8 mouse cellular contexts compared by ENCODE assay signal in the genomic region with DNA sequence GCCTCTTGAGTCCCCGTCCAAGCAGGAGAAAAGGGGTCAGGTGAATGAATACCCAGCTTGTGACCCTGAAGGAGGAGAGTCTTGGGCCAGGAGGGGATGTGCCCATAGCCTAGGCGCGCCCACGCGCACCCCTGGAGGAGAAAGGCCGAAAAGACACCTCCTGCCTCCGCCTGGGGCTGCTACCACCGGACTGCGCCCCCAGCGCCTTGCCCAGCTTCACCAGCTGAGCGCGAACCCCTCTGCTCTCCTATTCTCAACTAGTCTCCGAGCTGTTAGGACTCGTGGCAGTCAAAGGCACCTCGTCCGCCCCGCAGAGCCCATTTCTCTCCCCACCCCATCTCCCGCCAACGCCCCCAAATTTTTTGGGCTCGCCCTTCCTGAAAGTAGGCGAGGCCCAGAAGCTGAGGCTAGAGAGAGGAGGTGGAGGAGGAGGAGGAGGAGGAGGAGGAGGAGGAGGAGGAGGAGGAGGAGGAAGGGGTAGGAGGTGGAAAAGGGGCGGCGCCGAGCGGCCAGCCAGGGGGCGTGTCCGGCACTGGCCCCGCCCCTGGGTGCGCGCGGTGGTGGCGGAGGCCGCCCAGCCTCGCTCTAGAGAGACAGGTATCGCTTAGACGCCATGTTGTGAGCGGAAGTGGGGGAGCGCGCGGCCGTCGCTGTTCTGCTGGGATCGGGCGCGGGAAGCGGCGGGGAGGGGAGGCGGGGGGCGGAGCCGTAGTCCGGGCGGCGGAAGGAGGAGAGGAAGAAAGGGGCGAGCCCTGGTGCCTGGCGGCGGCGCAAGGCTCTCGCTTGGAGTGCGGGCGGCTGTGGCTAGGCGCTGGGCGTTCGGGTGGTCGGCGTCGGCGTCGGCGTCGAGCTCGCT. TPM values are rescaled to one million over a fixed set of nuclear protein-coding genes. Genes with fewer than 3 reads are reported as not detected.
DNase-seq lines count a peak whose midpoint lies in the region; ATAC-seq and TF ChIP-seq lines count a peak whose summit lies in the region.

No protein-coding gene starts in this region.

- peak; percentile 68 for TF ChIP-seq POLR2A in thymus, adult 2 months (IDR thresholded peaks at IDR 0.05; ENCODE audit: control insufficient read depth, extremely low read depth, insufficient read depth, low read length, poor library complexity)

- 8% methylated on average over 38 of the region's 71 CpGs for WGBS in forebrain, embryonic 16.5 days
- 8% methylated on average over 27 of the region's 71 CpGs for WGBS in lung, embryonic 16.5 days
- under 1% methylated on average over 48 of the region's 71 CpGs for WGBS in thymus, adult 2 months

- ATAC-seq in G1E (ENCODE audit: extremely low read depth, insufficient number of reproducible peaks, low FRiP score, poor library complexity, severe bottlenecking) = peak; percentile 68
- ATAC-seq in forebrain, embryonic 16.5 days = peak; percentile 97
- ATAC-seq in lung, embryonic 16.5 days (ENCODE audit: low read depth) = peak; percentile 96

- 0 out of 2 replicates have a peak, but pooled peaks have one; percentile 7 for TF ChIP-seq CTCF in G1E (IDR thresholded peaks at IDR 0.05; ENCODE audit: low read depth, low read length)
- peak; percentile 34; the same call in 1 of the 2 replicates for TF ChIP-seq CTCF in thymus, adult 2 months (IDR thresholded peaks at IDR 0.05; ENCODE audit: borderline replicate concordance, control insufficient read depth, extremely low read depth, insufficient read depth, low read length, poor library complexity)

- intact Hi-C loops in heart, postnatal 36 days (cut with DNase I) = no loop called here

- no peaks in the 10 kb centered on the region for H3K27me3 ChIP-seq in G1E (ENCODE audit: insufficient read depth, low read length)
- H3K27me3 ChIP-seq in forebrain, embryonic 16.5 days (replicated peaks; ENCODE audit: control insufficient read depth, insufficient read depth, low read length) = no peaks in the 10 kb centered on the region
- H3K27me3 ChIP-seq in lung, embryonic 16.5 days (ENCODE audit: control insufficient read depth, insufficient read depth, low read depth, low read length) = no peaks in the 10 kb centered on the region
- no peaks in the 10 kb centered on the region for H3K27me3 ChIP-seq in thymus, adult 2 months (ENCODE audit: control insufficient read depth, insufficient read depth, low read length)

- H3K9me3 ChIP-seq in G1E (replicated peaks) = no peaks in the 10 kb centered on the region
- H3K9me3 ChIP-seq in forebrain, embryonic 16.5 days (ENCODE audit: control insufficient read depth, low read length) = no peaks in the 10 kb centered on the region
- H3K9me3 ChIP-seq in lung, embryonic 16.5 days (ENCODE audit: control insufficient read depth, low read length) = no peaks in the 10 kb centered on the region

- H3K4me2 ChIP-seq in forebrain, embryonic 16.5 days (ENCODE audit: low read length) = peak overlapping the region; percentile 48
- H3K4me2 ChIP-seq in lung, embryonic 16.5 days (ENCODE audit: low read depth, low read length) = peak overlapping the region; percentile 62

- H3K4me3 ChIP-seq in G1E (ENCODE audit: low read depth, low read length) = peak overlapping the region; percentile 79
- peak overlapping the region; percentile 67 for H3K4me3 ChIP-seq in forebrain, embryonic 16.5 days (replicated peaks; ENCODE audit: low read length)
- H3K4me3 ChIP-seq in lung, embryonic 16.5 days (ENCODE audit: low read length) = peak overlapping the region; percentile 62
- peak overlapping the region; percentile 95 for H3K4me3 ChIP-seq in thymus, adult 2 months (ENCODE audit: control insufficient read depth, insufficient read depth, low read length)

- peak; percentile 75 for DNase-seq in G1E (ENCODE audit: low spot score)
- DNase-seq in cerebellum, adult 11-12 months = peak; percentile 89
- peak; percentile 84 to 86 for DNase-seq in heart, postnatal 36 days
- DNase-seq in layer of hippocampus, adult 9-11 months = peak; percentile 85
- peak; percentile 86 for DNase-seq in ovary, adult 18-20 months (ENCODE audit: low spot score)
- peak; percentile 90 for DNase-seq in thymus, adult 2 months

- peak overlapping the region; percentile 87 for H3K27ac ChIP-seq in forebrain, embryonic 16.5 days (ENCODE audit: low read length)
- H3K27ac ChIP-seq in lung, embryonic 16.5 days (ENCODE audit: low read length) = peak overlapping the region; percentile 92
- H3K27ac ChIP-seq in thymus, adult 2 months (ENCODE audit: control insufficient read depth, insufficient read depth, low read length) = peak overlapping the region; percentile 98

- H3K4me1 ChIP-seq in G1E (ENCODE audit: insufficient read depth, low read depth, low read length) = peaks cover 3% of the 10 kb centered on the region
- H3K4me1 ChIP-seq in forebrain, embryonic 16.5 days (replicated peaks; ENCODE audit: control insufficient read depth, insufficient read depth, low read length) = 0 out of 2 replicates have a peak, but pooled peaks cover 3% of the 10 kb centered on the region
- H3K4me1 ChIP-seq in lung, embryonic 16.5 days (replicated peaks; ENCODE audit: control insufficient read depth, insufficient read depth, low read length) = no peaks in the 10 kb centered on the region
- no peaks in the 10 kb centered on the region for H3K4me1 ChIP-seq in thymus, adult 2 months (replicated peaks; ENCODE audit: control insufficient read depth, insufficient read depth, low read length)

- H3K36me3 ChIP-seq in G1E (replicated peaks) = no peaks in the 10 kb centered on the region
- no peaks in the 10 kb centered on the region for H3K36me3 ChIP-seq in forebrain, embryonic 16.5 days (ENCODE audit: control insufficient read depth, insufficient read depth)
- H3K36me3 ChIP-seq in lung, embryonic 16.5 days (ENCODE audit: control insufficient read depth, insufficient read depth, low read length) = no peaks in the 10 kb centered on the region
- H3K36me3 ChIP-seq in thymus, adult 2 months (ENCODE audit: control insufficient read depth, insufficient read depth, low read length) = no peaks in the 10 kb centered on the region

- H3K9ac ChIP-seq in forebrain, embryonic 16.5 days (replicated peaks; ENCODE audit: low read depth, low read length) = peak overlapping the region; percentile 72
- H3K9ac ChIP-seq in lung, embryonic 16.5 days (ENCODE audit: low read length) = peak overlapping the region; percentile 80

RNA-seq across cellular contexts. Expression of a gene that starts 45.2 kb away (rescaled TPM):
- 52.7 and 65.2 TPM in 2 replicates for total RNA-seq in G1E (2014; fragmentation: Nextera tagmentation)
- 14.8 and 15.5 TPM in 2 replicates for total RNA-seq in G1E (2017)
- 4.6 and 5.0 TPM in 2 replicates for polyA plus RNA-seq in G1E (2012)
- polyA plus RNA-seq in forebrain, embryonic 16.5 days (2015; fragmentation: Nextera tagmentation; extraction: Ambion mirVana) = 3.7 and 4.6 TPM in 2 replicates
- total RNA-seq in heart, postnatal 36 days (2021) = 10 to 100 TPM; 34.2 to 41.0 TPM
- polyA plus RNA-seq in lung, embryonic 16.5 days (2015; fragmentation: Nextera tagmentation; extraction: Ambion mirVana) = 5.5 and 5.9 TPM in 2 replicates
- polyA plus RNA-seq in thymus, adult 2 months (2012; rRNA removed) = 26.9 and 27.5 TPM in 2 replicates

Comparison
In these comparisons a context has a peak if more than half of its experiments do, and no peak if none do; other contexts are left out.
1. Peak in every context shown above with its lines: DNase-seq, ATAC-seq, H3K4me3 ChIP-seq and H3K27ac ChIP-seq.